Comparison of ENCODE assay signal across 11 mouse cellular contexts in genomic region chr14:77272931-77273446, GRCm38 (mm10).
A peak's percentile ranks its signal among the peaks of the same experiment; 100 is the strongest.
DNase-seq lines count a peak whose midpoint lies in the region; ATAC-seq and TF ChIP-seq lines count a peak whose summit lies in the region.
"Had no signal": no experiment of that assay in that cellular context is flagged by ENCODE, and none has a peak within 500 bp of the region (broad histone marks: within the 10 kb centered on the region; RNA-seq: fewer than 3 reads in every experiment).

No protein-coding gene starts in this region.

- H3K4me1 ChIP-seq in midbrain, embryonic 13.5 days (replicated peaks), result peaks cover 28% of the 10 kb centered on the region
- H3K4me1 ChIP-seq in midbrain, embryonic 11.5 days (ENCODE audit: control insufficient read depth, insufficient read depth, low read length), result no peaks in the 10 kb centered on the region
- peaks cover 15% of the 10 kb centered on the region for H3K4me1 ChIP-seq in hindbrain, embryonic 15.5 days (replicated peaks)
- peaks cover 29% of the 10 kb centered on the region for H3K4me1 ChIP-seq in neural tube, embryonic 13.5 days (replicated peaks)

- no peak for TF ChIP-seq CTCF in gastrocnemius, adult 2 months (IDR thresholded peaks at IDR 0.05)

- intact Hi-C loops in gastrocnemius, adult 2 months (cut with DNase I), result no loop called here
- intact Hi-C loops in gastrocnemius, postnatal 36 days (cut with DNase I), result no loop called here

- peak overlapping the region; percentile 56 for H3K4me3 ChIP-seq in gastrocnemius, adult 2 months
- no peak overlapping the region for H3K4me3 ChIP-seq in midbrain, embryonic 13.5 days (replicated peaks)
- no peak overlapping the region for H3K4me3 ChIP-seq in midbrain, embryonic 11.5 days (ENCODE audit: low read depth, low read length)
- H3K4me3 ChIP-seq in hindbrain, embryonic 15.5 days, result no peak overlapping the region
- H3K4me3 ChIP-seq in neural tube, embryonic 13.5 days, result no peak overlapping the region

- 54% methylated on average over 13 of the region's 13 CpGs for WGBS in midbrain, embryonic 13.5 days
- 66% methylated on average over 13 of the region's 13 CpGs for WGBS in midbrain, embryonic 11.5 days
- WGBS in hindbrain, embryonic 15.5 days, result 31% methylated on average over 13 of the region's 13 CpGs
- 40% methylated on average over 13 of the region's 13 CpGs for WGBS in neural tube, embryonic 13.5 days

- H3K4me2 ChIP-seq in midbrain, embryonic 13.5 days (replicated peaks), result no peak overlapping the region
- no peak overlapping the region for H3K4me2 ChIP-seq in midbrain, embryonic 11.5 days
- peak overlapping the region; percentile 25 for H3K4me2 ChIP-seq in hindbrain, embryonic 15.5 days
- H3K4me2 ChIP-seq in neural tube, embryonic 13.5 days, result peak overlapping the region; percentile 24; the same call in 1 of the 2 replicates

- no peaks in the 10 kb centered on the region for H3K27me3 ChIP-seq in midbrain, embryonic 13.5 days
- no peaks in the 10 kb centered on the region for H3K27me3 ChIP-seq in midbrain, embryonic 11.5 days (ENCODE audit: control insufficient read depth, insufficient read depth, low read length)
- H3K27me3 ChIP-seq in hindbrain, embryonic 15.5 days, result no peaks in the 10 kb centered on the region
- no peaks in the 10 kb centered on the region for H3K27me3 ChIP-seq in neural tube, embryonic 13.5 days

- no peak overlapping the region for H3K27ac ChIP-seq in gastrocnemius, adult 2 months
- peak overlapping the region; percentile 39; the same call in 1 of the 2 replicates for H3K27ac ChIP-seq in midbrain, embryonic 13.5 days
- no peak overlapping the region for H3K27ac ChIP-seq in midbrain, embryonic 11.5 days (ENCODE audit: low read depth, low read length)
- peak overlapping the region; percentile 35 for H3K27ac ChIP-seq in hindbrain, embryonic 15.5 days (replicated peaks)
- peak overlapping the region; percentile 70 for H3K27ac ChIP-seq in neural tube, embryonic 13.5 days (replicated peaks)

- DNase-seq in gastrocnemius, adult 2 months, result no peak
- DNase-seq in gastrocnemius, postnatal 36 days, result no peak
- DNase-seq in midbrain, embryonic 11.5 days (ENCODE audit: low spot score, missing footprints), result no peak
- DNase-seq in layer of hippocampus, postnatal 25 days (ENCODE audit: extremely low spot score in 1 of 2, low spot score in 1 of 2), result no peak
- DNase-seq: kidney, adult 8-10 months; lung, adult 18-20 months; thymus, adult 2 months had no signal

- H3K9ac ChIP-seq in midbrain, embryonic 13.5 days (replicated peaks), result no peak overlapping the region; the same call in 1 of the 2 replicates
- H3K9ac ChIP-seq in midbrain, embryonic 11.5 days (ENCODE audit: low read length), result no peak overlapping the region
- no peak overlapping the region for H3K9ac ChIP-seq in hindbrain, embryonic 15.5 days
- H3K9ac ChIP-seq in neural tube, embryonic 13.5 days, result peak overlapping the region; percentile 38; the same call in 1 of the 2 replicates

- ATAC-seq in midbrain, embryonic 13.5 days, result 0 out of 2 replicates have a peak, but pooled peaks have one; percentile 40
- ATAC-seq in midbrain, embryonic 11.5 days (ENCODE audit: low FRiP score), result no peak
- ATAC-seq in hindbrain, embryonic 15.5 days (ENCODE audit: low FRiP score, low read depth), result no peak
- ATAC-seq in neural tube, embryonic 13.5 days (ENCODE audit: low read depth), result no peak
- no peak for ATAC-seq in activated CD4-positive, CD25-positive, alpha-beta regulatory T cell, adult 4 months

- no peaks in the 10 kb centered on the region for H3K9me3 ChIP-seq in midbrain, embryonic 13.5 days
- no peaks in the 10 kb centered on the region for H3K9me3 ChIP-seq in midbrain, embryonic 11.5 days (ENCODE audit: control insufficient read depth, low read length)
- no peaks in the 10 kb centered on the region for H3K9me3 ChIP-seq in hindbrain, embryonic 15.5 days
- H3K9me3 ChIP-seq in neural tube, embryonic 13.5 days, result no peaks in the 10 kb centered on the region

- H3K36me3 ChIP-seq in midbrain, embryonic 13.5 days, result no peaks in the 10 kb centered on the region
- no peaks in the 10 kb centered on the region for H3K36me3 ChIP-seq in midbrain, embryonic 11.5 days (ENCODE audit: control insufficient read depth, insufficient read depth, low read length)
- no peaks in the 10 kb centered on the region for H3K36me3 ChIP-seq in hindbrain, embryonic 15.5 days
- H3K36me3 ChIP-seq in neural tube, embryonic 13.5 days, result no peaks in the 10 kb centered on the region

Comparison
In these comparisons a context has a peak if more than half of its experiments do, and no peak if none do; other contexts are left out.
1. H3K27ac ChIP-seq: peak in midbrain, embryonic 13.5 days (single experiment), hindbrain, embryonic 15.5 days (single experiment) and neural tube, embryonic 13.5 days (single experiment); none in gastrocnemius, adult 2 months (single experiment) and midbrain, embryonic 11.5 days (single experiment).
2. H3K4me2 ChIP-seq: peak in hindbrain, embryonic 15.5 days (single experiment) and neural tube, embryonic 13.5 days (single experiment); none in midbrain, embryonic 13.5 days (single experiment) and midbrain, embryonic 11.5 days (single experiment).